Mouse (Mus musculus) urinary bladder, adult 2 months (tissue): ENCODE results near the gene Gpn3. TPM values are rescaled to one million over a fixed set of nuclear protein-coding genes. Genes with fewer than 3 reads are reported as not detected.
"Not testable (repeated sequence)": the region's sequence is repeated elsewhere in the genome, so short reads cannot be mapped to it uniquely, and the experiment has no call there.

ENCODE experiments used
- DNase-seq: peaks from one replicate; pipeline ENCODE4 v3.0.0; 2022; ENCODE audit warnings: low spot score
- polyA plus RNA-seq: library from polyadenylated mRNA; depleted of rRNA; stranded (reverse); fragments of >200 nt; gene quantifications from 2 replicates; pipeline ENCODE4 v1.2.3, GENCODE M21; 2012

Gene Gpn3
- polyA plus RNA-seq, 1 experiment: 40.1 TPM

GRCm38 (mm10) chr5:122390671-122391070, 19.0 kb downstream of the Gpn3 start:
- DNase-seq: no peak

DNA sequence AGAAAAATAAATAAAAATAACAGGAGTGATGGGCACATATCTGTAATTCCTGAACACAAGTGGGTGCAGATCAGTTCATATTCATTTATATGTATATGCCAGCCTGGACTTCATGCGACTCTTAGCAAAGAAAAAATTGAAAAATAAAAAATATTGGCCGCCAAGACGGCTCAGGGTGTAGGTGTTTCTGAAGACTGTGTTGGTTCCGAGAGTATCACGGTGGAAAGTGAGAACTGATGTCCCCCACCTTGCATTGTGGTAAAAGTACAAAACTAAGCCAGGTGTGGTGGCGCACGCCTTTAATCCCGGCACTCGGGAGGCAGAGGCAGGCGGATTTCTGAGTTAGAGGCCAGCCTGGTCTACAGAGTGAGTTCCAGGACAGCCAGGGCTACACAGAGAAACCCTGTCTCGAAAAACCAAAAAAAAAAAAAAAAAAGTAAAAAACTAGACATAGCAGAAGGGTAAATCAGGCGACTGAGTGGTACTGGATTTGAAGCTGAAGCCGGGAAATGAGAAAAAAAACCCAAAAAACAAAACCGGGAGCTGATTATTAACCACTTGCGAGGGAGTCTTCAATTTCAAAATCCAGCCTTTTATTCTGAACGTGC, 19.6 kb downstream of the Gpn3 start:
- no peak for DNase-seq

GRCm38 (mm10) chr5:122391786-122392180, 20.1 kb downstream of the Gpn3 start, which contains the start of gene Arpc3:
Gene Arpc3 (plus strand): TSS chr5:122391878.
- DNase-seq: peak; percentile 82

- DNase-seq: no peak
Observed at GRCm38 (mm10) chr5:122392227-122393004, 20.7 kb downstream of the Gpn3 start.

DNA sequence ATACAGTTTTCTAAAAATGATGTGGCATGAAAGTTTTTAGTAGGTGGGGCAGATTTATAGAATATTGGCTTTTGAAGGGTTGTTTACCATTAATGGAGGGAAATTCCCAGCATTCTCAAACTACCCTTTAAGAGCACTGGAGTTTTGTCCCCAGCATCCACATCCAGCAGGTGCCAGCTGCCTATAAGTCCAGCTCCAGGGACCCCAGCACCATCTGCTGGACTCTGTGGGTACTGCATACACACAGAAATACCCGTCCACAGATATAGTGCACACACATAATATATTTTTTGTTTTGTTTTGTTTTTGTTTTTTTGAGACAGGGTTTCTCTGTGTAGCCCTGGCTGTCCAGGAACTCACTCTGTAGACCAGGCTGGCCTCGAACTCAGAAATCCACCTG, 22.2 kb downstream of the Gpn3 start:
- DNase-seq: no peak

DNA sequence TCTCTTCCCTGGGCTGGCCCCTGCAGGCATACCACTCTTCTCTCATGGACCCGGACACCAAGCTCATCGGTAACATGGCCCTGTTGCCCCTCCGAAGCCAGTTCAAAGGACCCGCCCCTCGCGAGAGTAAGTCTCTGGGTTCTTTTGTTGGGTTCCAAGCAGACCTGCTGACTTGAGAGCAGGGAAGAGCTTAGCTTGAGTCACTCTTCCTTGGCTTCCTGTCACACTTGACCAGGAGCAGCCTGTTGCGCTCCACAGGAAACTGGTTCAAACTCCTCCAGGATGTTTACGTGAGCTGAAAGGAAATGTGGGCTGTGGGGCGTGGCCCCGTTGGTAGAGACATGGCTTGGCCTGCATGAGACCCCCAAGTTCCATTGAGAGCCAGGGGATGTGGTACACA, 25.1 kb downstream of the Gpn3 start:
- DNase-seq: no peak

GRCm38 (mm10) chr5:122397495-122397894, 25.8 kb downstream of the Gpn3 start:
- no peak for DNase-seq

- DNase-seq: no peak
Observed at GRCm38 (mm10) chr5:122399871-122400270, 28.2 kb downstream of the Gpn3 start.

- DNase-seq: no peak
Observed at GRCm38 (mm10) chr5:122400628-122401302, 29.1 kb downstream of the Gpn3 start.

- DNase-seq: peak; percentile 66
Observed at GRCm38 (mm10) chr5:122401303-122401640, 29.6 kb downstream of the Gpn3 start.

DNA sequence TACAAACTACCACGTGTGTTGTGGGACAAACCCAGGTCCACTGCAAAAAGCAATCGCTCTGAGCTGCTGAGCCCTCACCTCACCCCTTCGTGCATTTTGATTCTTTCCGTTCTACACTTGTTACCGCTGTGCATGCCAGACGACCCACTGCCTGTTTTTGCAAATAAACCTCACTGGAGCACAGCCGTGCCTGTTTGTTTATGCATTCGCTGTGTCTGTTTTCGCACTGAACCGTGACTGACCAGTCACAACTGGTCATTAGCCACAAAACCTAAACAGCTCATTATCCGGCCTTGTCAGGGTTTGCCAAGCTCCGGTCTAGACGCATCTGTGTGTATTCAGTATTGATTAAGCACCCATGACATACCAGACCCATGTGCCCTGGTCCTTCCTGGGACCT, 30.5 kb downstream of the Gpn3 start:
- no peak for DNase-seq

DNA sequence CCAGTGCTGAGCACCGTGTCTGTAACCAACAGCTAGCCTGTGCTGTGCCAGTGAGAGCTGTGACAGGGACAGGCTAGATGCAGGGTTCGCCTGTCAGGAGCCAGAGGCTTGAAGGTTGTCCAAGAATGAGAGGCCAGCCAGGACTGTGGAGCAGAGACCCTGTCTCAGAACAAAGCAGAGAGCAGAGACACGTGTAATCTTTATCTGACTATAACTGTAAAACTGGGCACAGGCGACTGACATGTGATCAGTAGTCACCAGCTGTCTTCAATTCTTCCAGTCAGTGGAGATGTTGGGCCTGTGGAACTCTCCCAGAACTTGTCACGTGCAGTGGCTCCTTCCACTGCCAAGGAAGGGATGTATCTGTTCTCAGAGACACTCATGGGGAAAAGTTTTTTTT, 31.1 kb downstream of the Gpn3 start:
- no peak for DNase-seq

GRCm38 (mm10) chr5:122403362-122403761, 31.7 kb downstream of the Gpn3 start:
- no peak for DNase-seq

DNA sequence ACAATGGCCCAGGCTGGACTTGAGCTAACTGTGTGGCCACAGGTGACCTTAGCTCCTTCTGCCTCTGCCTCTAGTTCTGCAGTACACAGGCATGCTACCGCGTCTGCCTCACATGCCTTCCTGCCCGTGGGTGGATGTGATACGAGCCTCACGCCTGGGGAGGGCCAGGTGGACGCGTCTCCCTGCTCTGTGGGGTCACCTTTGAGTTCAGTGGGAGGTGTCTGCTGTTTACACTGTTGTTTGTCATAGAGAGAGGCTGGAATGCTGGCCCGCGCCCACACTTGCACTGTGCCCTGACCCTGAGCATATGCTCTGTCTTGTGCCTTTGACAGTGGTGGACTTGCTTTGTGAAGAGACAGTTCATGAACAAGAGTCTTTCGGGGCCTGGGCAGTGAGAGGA, 33.9 kb downstream of the Gpn3 start:
- DNase-seq: no peak

- DNase-seq: no peak
Observed at GRCm38 (mm10) chr5:122409692-122410645, 38.3 kb downstream of the Gpn3 start.

DNA sequence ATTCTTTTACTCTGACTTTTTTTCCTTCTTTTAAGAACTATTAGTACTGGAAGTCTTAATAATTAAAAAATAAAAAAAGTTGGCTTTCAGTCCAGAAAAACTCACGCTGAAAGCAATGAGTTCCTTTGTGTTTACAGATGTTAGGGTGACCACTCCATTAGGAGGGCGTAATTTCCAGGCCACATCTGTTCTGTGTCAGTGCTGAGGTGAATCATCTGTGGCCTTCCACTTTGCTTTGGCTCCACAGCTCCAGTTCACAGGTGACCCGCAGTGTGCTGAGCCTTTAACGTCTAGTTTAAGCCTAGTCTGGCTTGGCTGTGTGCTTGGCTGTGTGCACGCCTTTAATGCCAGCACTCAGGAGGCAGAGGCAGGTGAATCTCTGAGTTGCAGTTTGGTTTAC, 40.2 kb downstream of the Gpn3 start:
- no peak for DNase-seq

DNA sequence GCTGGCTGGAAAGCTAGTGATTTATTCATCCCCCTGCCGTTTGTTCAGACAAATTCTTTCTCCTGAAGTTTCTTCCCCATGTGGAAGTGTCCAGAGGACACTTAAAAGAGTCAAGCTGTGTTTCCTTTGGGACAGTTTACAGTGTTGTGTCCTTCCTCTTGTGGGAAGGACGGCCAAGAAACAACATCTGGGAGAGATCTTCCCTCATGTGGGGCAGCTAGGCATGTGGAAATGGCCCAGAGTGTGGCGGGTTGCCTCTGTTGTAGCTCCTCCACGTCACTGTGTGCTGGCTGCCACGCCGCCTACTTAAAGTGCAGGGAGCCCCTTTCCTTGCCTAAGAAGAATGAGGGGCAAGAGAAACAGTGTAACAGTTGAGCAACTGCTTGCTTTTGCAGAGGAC, 41.1 kb downstream of the Gpn3 start:
- DNase-seq: no peak

DNA sequence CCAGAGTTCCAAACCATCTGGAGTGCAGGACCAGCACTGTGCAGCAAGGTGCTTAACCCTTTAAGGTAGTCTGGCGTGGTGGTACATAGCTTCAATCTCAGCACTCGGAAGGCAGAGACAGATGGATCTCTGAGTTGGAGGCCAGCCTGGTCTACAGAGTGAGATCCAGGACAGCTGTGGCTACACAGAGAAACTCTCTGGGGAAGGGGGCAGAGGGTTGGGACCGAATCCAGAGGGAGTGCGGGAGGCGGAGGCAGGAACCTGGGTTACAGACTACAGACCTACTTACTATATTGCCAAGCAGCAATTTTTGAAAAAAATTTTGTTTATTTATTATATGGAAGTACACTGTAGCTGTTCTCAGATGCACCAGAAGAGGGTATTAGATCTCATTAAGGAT, 42.7 kb downstream of the Gpn3 start:
- no peak for DNase-seq

- no peak for DNase-seq
Observed at GRCm38 (mm10) chr5:122415465-122415864, 43.8 kb downstream of the Gpn3 start.

DNA sequence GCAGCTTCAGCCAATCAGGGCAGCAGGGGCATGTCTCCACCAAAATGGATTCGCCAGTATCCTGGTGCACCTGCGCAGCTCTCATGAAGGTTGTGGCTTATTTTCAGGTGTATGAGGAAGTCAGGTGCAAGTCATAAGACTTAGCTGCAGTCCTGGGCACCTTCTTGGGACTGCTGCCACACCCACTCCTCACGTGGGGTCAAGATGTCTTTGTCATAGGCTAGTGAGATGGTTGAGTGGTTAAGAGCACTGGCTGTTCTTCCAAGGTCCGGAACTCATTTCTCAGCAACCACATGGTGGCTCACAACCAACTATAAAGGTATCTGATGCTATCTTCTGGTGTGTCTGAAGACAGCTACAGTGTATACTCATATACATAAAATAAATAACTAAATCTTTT, 49.0 kb downstream of the Gpn3 start:
- not testable (repeated sequence) for DNase-seq

DNA sequence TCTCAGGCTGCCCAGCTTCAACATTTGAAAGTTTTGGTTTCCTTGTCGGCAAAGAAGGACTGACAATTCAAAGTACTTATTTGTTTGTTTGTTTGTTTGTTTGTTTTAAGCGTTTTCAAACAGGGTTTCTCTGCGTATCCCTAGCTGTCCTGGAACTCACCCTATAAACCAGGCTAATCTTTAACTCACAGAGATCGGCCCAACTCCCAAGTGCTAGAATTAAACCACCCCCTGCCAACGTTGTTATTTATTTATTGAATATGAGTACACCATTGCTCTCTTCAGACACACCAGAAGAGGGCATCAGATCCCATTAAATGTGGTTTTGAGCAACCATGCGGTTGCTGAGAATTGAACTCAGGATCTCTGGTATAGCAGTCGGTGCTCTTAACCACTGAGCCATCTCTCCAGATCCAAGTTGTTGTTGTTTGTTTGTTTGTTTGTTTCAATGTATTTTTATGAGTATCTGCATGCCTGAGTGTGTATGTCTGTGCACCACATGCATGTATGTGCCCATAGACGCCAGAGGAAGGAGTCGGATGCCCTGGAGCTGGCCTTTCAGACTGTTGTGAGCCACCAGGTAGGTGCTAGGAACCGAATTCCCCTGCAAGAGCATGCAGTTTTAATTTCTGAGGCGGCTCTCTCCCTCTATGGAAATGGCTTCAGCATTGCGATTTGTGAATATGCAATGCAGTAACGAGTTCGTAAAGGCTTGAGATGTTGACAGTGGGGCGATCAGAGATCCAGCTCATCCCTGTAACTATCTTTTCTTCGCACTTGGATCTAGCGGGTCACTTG, 49.8 kb downstream of the Gpn3 start, which contains the start of gene Anapc7:
Gene Anapc7, plus strand, starts transcription at position 423 of the 798 bp plus-strand sequence.
- no peak for DNase-seq
